Mouse (Mus musculus): ENCODE measurements around the gene Gdap1l1.

- TF ChIP-seq CTCF (IDR thresholded peaks at IDR 0.05; ENCODE audit: control insufficient read depth, insufficient read depth, low read length) (no peak), POLR2A (IDR thresholded peaks at IDR 0.05; ENCODE audit: borderline replicate concordance, control insufficient read depth, low read depth, low read length) (no peak)
Measured at GRCm38 (mm10) chr2:163462386-163462785, 24.1 kb downstream of the Gdap1l1 start.
